Comparison of ENCODE assay signal across 22 mouse cellular contexts in genomic region chr9:106413606-106414005, GRCm38 (mm10). TPM values are rescaled to one million over a fixed set of nuclear protein-coding genes. Genes with fewer than 3 reads are reported as not detected.
DNase-seq lines count a peak whose midpoint lies in the region; ATAC-seq lines count a peak whose summit lies in the region.
"Had no signal": no experiment of that assay in that cellular context is flagged by ENCODE, and none has a peak within 500 bp of the region (broad histone marks: within the 10 kb centered on the region; RNA-seq: fewer than 3 reads in every experiment).

No protein-coding gene starts in this region.

- H3K4me1 ChIP-seq in forebrain, embryonic 10.5 days, result peaks cover 49% of the 10 kb centered on the region
- H3K4me1 ChIP-seq in forebrain, embryonic 14.5 days (ENCODE audit: control insufficient read depth, insufficient read depth, low read length), result peaks cover 18% of the 10 kb centered on the region; the same call in 1 of the 2 replicates
- H3K4me1 ChIP-seq in liver, embryonic 13.5 days (replicated peaks), result peaks cover 40% of the 10 kb centered on the region

- H3K4me3 ChIP-seq in forebrain, embryonic 10.5 days, result no peak overlapping the region
- H3K4me3 ChIP-seq in forebrain, embryonic 14.5 days (ENCODE audit: low read depth, low read length), result no peak overlapping the region
- no peak overlapping the region for H3K4me3 ChIP-seq in liver, embryonic 13.5 days (replicated peaks)
- H3K4me3 ChIP-seq: embryonic facial prominence, embryonic 12.5 days; forebrain, embryonic 13.5 days; heart, embryonic 13.5 days; hindbrain, embryonic 12.5 days had no signal

- WGBS in forebrain, embryonic 10.5 days, result 87% methylated on average over 5 of the region's 5 CpGs
- WGBS in forebrain, embryonic 14.5 days, result 88% methylated on average over 5 of the region's 5 CpGs
- WGBS in liver, embryonic 13.5 days (ENCODE audit: insufficient replicate concordance), result 83% methylated on average over 5 of the region's 5 CpGs

- H3K4me2 ChIP-seq in forebrain, embryonic 14.5 days (ENCODE audit: low read length), result no peak overlapping the region
- no peak overlapping the region for H3K4me2 ChIP-seq in liver, embryonic 13.5 days
- H3K4me2 ChIP-seq: embryonic facial prominence, embryonic 12.5 days; forebrain, embryonic 13.5 days; heart, embryonic 13.5 days; hindbrain, embryonic 12.5 days had no signal

- ATAC-seq in forebrain, embryonic 14.5 days, result no peak
- ATAC-seq in liver, embryonic 13.5 days (ENCODE audit: low read depth), result no peak
- ATAC-seq: CD4-positive, CD25-positive, alpha-beta regulatory T cell, adult 4 months; forebrain, embryonic 13.5 days; hindbrain, embryonic 16.5 days; inflammation-experienced regulatory T-cells, adult 6 months had no signal

- intact Hi-C loops in gastrocnemius, postnatal 14 days (cut with DNase I; ENCODE audit: low total_unique reads), result no loop called here

- no peak for DNase-seq in forebrain, embryonic 10.5 days (ENCODE audit: extremely low spot score, low spot score)
- no peak for DNase-seq in forebrain, embryonic 14.5 days (ENCODE audit: low spot score)
- DNase-seq in liver, embryonic 13.5 days, result no peak
- DNase-seq in liver, result no peak
- DNase-seq in gastrocnemius, postnatal 14 days, result peak; percentile 41
- DNase-seq in skeletal muscle tissue, adult 2 months (ENCODE audit: low read depth, low spot score), result peak; percentile 94
- no peak for DNase-seq in embryo, embryonic 10 days (ENCODE audit: low spot score)
- DNase-seq: adrenal gland, postnatal 10 days; B cell, adult 2 months; cerebellum, adult 11 months; cerebellum, adult 8-10 months; cerebellum, postnatal 14 days; heart, adult 11 months; heart, postnatal 4 days had no signal

- H3K9ac ChIP-seq in forebrain, embryonic 14.5 days (ENCODE audit: low read length), result no peak overlapping the region
- no peak overlapping the region for H3K9ac ChIP-seq in liver, embryonic 13.5 days
- H3K9ac ChIP-seq: embryonic facial prominence, embryonic 12.5 days; forebrain, embryonic 13.5 days; heart, embryonic 13.5 days; hindbrain, embryonic 12.5 days had no signal

- H3K36me3 ChIP-seq in forebrain, embryonic 10.5 days (replicated peaks), result no peaks in the 10 kb centered on the region
- no peaks in the 10 kb centered on the region for H3K36me3 ChIP-seq in forebrain, embryonic 14.5 days (ENCODE audit: control insufficient read depth, insufficient read depth, low read length)
- H3K36me3 ChIP-seq in liver, embryonic 13.5 days, result no peaks in the 10 kb centered on the region
- H3K36me3 ChIP-seq: embryonic facial prominence, embryonic 12.5 days; G1E; heart, embryonic 13.5 days; hindbrain, embryonic 12.5 days had no signal

- peaks cover 6% of the 10 kb centered on the region; the same call in 1 of the 2 replicates for H3K9me3 ChIP-seq in forebrain, embryonic 10.5 days
- H3K9me3 ChIP-seq in forebrain, embryonic 14.5 days (replicated peaks; ENCODE audit: control insufficient read depth, low read length), result 0 out of 2 replicates have a peak, but pooled peaks cover 2% of the 10 kb centered on the region
- H3K9me3 ChIP-seq in liver, embryonic 13.5 days (replicated peaks), result 0 out of 2 replicates have a peak, but pooled peaks cover 2% of the 10 kb centered on the region
- H3K9me3 ChIP-seq: embryonic facial prominence, embryonic 12.5 days; forebrain, embryonic 13.5 days; heart, embryonic 13.5 days; hindbrain, embryonic 12.5 days had no signal

- peak overlapping the region; percentile 36; the same call in 1 of the 2 replicates for H3K27ac ChIP-seq in forebrain, embryonic 10.5 days
- H3K27ac ChIP-seq in forebrain, embryonic 14.5 days (ENCODE audit: low read depth, low read length), result no peak overlapping the region
- 0 out of 2 replicates have a peak overlapping the region, but pooled peaks have one; percentile 9 for H3K27ac ChIP-seq in liver, embryonic 13.5 days
- H3K27ac ChIP-seq: embryonic facial prominence, embryonic 12.5 days; forebrain, embryonic 13.5 days; heart, embryonic 13.5 days; hindbrain, embryonic 12.5 days had no signal

- peaks cover 18% of the 10 kb centered on the region for H3K27me3 ChIP-seq in forebrain, embryonic 10.5 days (ENCODE audit: poor library complexity, severe bottlenecking)
- no peaks in the 10 kb centered on the region for H3K27me3 ChIP-seq in forebrain, embryonic 14.5 days (replicated peaks; ENCODE audit: control insufficient read depth, insufficient read depth, low read length)
- peaks cover 21% of the 10 kb centered on the region for H3K27me3 ChIP-seq in liver, embryonic 13.5 days
- H3K27me3 ChIP-seq: embryonic facial prominence, embryonic 12.5 days; forebrain, embryonic 13.5 days; heart, embryonic 13.5 days had no signal

RNA-seq across cellular contexts. Expression of gene Rpl29, which starts 15.6 kb away (rescaled TPM):
- 1,043 and 1,081 TPM in 2 replicates for polyA plus RNA-seq in forebrain, embryonic 10.5 days (2016; fragmentation: Nextera tagmentation; extraction: Ambion mirVana)
- 718 and 924 TPM in 2 replicates for polyA plus RNA-seq in forebrain, embryonic 14.5 days (2014; fragmentation: Nextera tagmentation; extraction: Ambion mirVana)
- polyA plus RNA-seq in liver, embryonic 13.5 days (2015; fragmentation: Nextera tagmentation; extraction: Ambion mirVana), result 772 and 835 TPM in 2 replicates
- total RNA-seq in gastrocnemius, postnatal 14 days (2021), result 100 to 1,000 TPM; 350 to 424 TPM

RNA-seq across cellular contexts. Expression of gene Acy1, which starts 24.5 kb away (rescaled TPM):
- 45.6 and 51.3 TPM in 2 replicates for polyA plus RNA-seq in forebrain, embryonic 10.5 days (2016; fragmentation: Nextera tagmentation; extraction: Ambion mirVana)
- polyA plus RNA-seq in forebrain, embryonic 14.5 days (2014; fragmentation: Nextera tagmentation; extraction: Ambion mirVana), result 29.4 and 36.8 TPM in 2 replicates
- 31.2 and 32.2 TPM in 2 replicates for polyA plus RNA-seq in liver, embryonic 13.5 days (2015; fragmentation: Nextera tagmentation; extraction: Ambion mirVana)
- total RNA-seq in gastrocnemius, postnatal 14 days (2021), result 10 to 100 TPM in 1 of 2 experiments, 1 to 10 TPM in 1; 8.4 to 10.9 TPM

RNA-seq across cellular contexts. Expression of gene Abhd14b, which starts 33.7 kb away (rescaled TPM):
- polyA plus RNA-seq in forebrain, embryonic 10.5 days (2016; fragmentation: Nextera tagmentation; extraction: Ambion mirVana), result 4.4 and 6.0 TPM in 2 replicates
- polyA plus RNA-seq in forebrain, embryonic 14.5 days (2014; fragmentation: Nextera tagmentation; extraction: Ambion mirVana), result 5.5 and 5.9 TPM in 2 replicates
- polyA plus RNA-seq in liver, embryonic 13.5 days (2015; fragmentation: Nextera tagmentation; extraction: Ambion mirVana), result 16.7 and 18.2 TPM in 2 replicates
- 1 to 10 TPM; 4.6 to 6.5 TPM for total RNA-seq in gastrocnemius, postnatal 14 days (2021)

RNA-seq across cellular contexts. Expression of gene Abhd14a, which starts 33.9 kb away (rescaled TPM):
- 40.7 and 42.8 TPM in 2 replicates for polyA plus RNA-seq in forebrain, embryonic 10.5 days (2016; fragmentation: Nextera tagmentation; extraction: Ambion mirVana)
- 51.9 and 60.2 TPM in 2 replicates for polyA plus RNA-seq in forebrain, embryonic 14.5 days (2014; fragmentation: Nextera tagmentation; extraction: Ambion mirVana)
- polyA plus RNA-seq in liver, embryonic 13.5 days (2015; fragmentation: Nextera tagmentation; extraction: Ambion mirVana), result 24.4 and 26.3 TPM in 2 replicates
- total RNA-seq in gastrocnemius, postnatal 14 days (2021), result 10 to 100 TPM; 13.3 to 16.0 TPM

RNA-seq across cellular contexts. Expression of gene Pcbp4, which starts 39.5 kb away (rescaled TPM):
- polyA plus RNA-seq in forebrain, embryonic 10.5 days (2016; fragmentation: Nextera tagmentation; extraction: Ambion mirVana), result 337 and 351 TPM in 2 replicates
- 199 and 226 TPM in 2 replicates for polyA plus RNA-seq in forebrain, embryonic 14.5 days (2014; fragmentation: Nextera tagmentation; extraction: Ambion mirVana)
- polyA plus RNA-seq in liver, embryonic 13.5 days (2015; fragmentation: Nextera tagmentation; extraction: Ambion mirVana), result 12.7 and 13.2 TPM in 2 replicates
- 10 to 100 TPM; 47.6 to 48.7 TPM for total RNA-seq in gastrocnemius, postnatal 14 days (2021)

Comparison
In these comparisons a context has a peak if more than half of its experiments do, and no peak if none do; other contexts are left out.
1. DNase-seq: peak in gastrocnemius, postnatal 14 days (single experiment) and skeletal muscle tissue, adult 2 months (single experiment); none in forebrain, embryonic 10.5 days (single experiment), forebrain, embryonic 14.5 days (single experiment), liver, embryonic 13.5 days (single experiment), liver (single experiment) and embryo, embryonic 10 days (single experiment).